Mouse (Mus musculus) kidney, adult 18-20 months (tissue): ENCODE results near the gene Olfr916.

Experiments
- DNase-seq: peaks from one replicate; pipeline ENCODE4 v3.0.0; 2021

Gene Olfr916

DNA sequence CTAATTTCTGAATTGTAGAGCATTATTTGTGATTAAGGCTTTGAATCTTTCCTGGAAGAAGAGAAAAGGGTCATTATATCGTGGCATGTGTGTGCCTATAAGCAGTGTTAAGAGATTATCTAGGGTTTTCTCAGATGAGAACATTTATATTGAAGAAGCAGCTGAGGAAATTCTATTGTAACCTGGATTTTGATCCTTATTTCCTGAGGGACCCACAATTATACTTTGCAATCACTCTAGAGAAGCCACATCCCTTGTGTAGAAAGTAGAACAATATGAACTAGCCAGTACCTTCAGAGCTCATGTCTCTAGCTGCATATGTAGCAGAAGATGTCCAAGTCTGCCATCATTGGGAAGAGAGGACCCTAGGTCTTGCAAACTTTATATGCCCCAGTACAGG is at the start of gene Olfr916:
TSS of gene Olfr916 (minus strand) at position 101 of the 400 bp plus-strand sequence.
- no peak for DNase-seq

DNA sequence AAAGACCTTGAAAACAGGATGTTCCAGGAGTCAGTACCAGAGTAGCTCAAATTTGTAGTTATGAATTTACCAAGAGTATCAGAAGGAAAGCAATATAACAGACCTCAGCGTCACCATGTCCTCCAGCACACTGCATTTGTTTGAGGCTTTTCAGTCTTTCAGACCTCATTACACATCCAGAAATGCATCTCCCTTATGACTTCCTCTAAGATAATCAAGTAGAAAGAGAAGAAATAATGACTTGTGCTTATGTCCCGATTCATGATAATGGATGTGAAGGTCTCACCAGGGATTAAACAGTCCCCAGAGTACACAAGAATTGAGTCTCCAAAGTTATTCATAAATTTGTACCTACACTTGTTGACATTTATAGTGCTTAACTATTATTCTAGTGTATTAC is 14.8 kb upstream of the Olfr916 start, which contains the start of gene Olfr918:
TSS of gene Olfr918 (minus strand) at position 101 of the 400 bp plus-strand sequence.
- no peak for DNase-seq

DNA sequence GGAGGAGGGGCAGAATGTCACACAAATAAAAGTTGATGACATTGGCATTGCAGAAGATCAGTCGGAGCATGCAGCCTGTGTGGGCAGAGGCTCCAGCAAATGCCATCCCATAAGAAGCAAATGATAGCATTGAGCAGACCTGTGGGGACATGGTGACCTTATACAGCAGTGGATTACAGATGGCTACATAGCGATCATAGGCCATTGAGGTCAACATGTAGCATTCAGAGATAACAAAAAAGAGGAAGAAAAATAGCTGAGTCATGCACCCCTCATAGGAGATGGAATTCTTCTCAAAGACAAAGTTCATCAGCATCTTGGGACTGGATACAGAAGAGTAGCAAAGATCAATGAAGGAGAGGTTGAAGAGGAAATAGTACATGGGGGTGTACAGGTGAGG is 13.2 kb upstream of the Olfr916 start:
- DNase-seq = no peak

DNA sequence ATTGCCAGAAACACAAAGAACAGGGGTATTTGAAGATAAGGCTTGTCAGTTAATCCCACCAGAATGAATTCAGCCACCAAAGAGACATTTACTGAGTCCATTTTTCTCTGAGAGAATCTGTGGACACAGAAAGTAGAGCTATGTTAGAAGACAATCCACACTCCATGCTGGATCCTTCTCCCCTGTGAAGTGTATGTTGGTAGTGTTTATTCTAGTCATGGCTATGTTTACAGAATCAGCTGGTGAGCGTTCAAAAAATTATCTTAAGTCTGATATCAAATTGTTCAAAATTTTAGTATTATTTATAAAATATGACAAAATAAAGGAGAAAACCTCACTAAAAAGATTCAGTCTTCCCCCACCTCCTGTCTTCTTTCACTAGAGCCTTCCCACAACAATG is 6.1 kb upstream of the Olfr916 start, which contains the start of gene Olfr917:
TSS of gene Olfr917 (minus strand) at position 101 of the 400 bp plus-strand sequence.
- no peak for DNase-seq

DNA sequence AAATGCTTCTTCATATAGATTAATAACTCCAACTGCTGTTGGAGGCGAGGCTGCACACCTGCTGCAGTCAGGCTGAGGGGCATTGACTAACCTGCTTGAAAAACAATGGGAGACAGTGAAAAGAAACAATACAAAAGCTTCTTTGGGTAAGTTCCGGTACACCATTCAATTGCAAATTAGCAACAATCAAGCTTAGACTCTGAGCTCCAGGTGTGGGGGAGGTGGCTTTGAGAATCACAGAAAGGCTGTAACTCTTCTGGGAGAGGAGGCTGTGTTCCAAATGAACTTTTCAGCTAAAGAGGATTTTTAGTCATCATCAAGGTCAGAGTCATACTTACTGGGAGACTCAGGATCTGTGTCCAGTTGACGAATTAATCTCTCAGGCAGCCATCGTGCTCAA is 27.3 kb downstream of the Olfr916 start:
- no peak for DNase-seq
